Comparison of ENCODE assay signal across 20 mouse cellular contexts in genomic region chr4:137228566-137229115, GRCm38 (mm10). TPM values are rescaled to one million over a fixed set of nuclear protein-coding genes. Genes with fewer than 3 reads are reported as not detected.
DNase-seq lines count a peak whose midpoint lies in the region; ATAC-seq and TF ChIP-seq lines count a peak whose summit lies in the region.
"Had no signal": no experiment of that assay in that cellular context is flagged by ENCODE, and none has a peak within 500 bp of the region (broad histone marks: within the 10 kb centered on the region; RNA-seq: fewer than 3 reads in every experiment).

No protein-coding gene starts in this region.

- H3K4me3 ChIP-seq in kidney, embryonic 15.5 days (replicated peaks), result no peak overlapping the region
- no peak overlapping the region for H3K4me3 ChIP-seq in lung, embryonic 14.5 days (ENCODE audit: low read depth, low read length)
- no peak overlapping the region for H3K4me3 ChIP-seq in myocyte
- H3K4me3 ChIP-seq: erythroblast, embryonic 14.5 days; heart, embryonic 13.5 days; hindbrain, embryonic 10.5 days; limb, embryonic 13.5 days; liver, embryonic 15.5 days had no signal

- peak; percentile 25; the same call in 1 of the 2 replicates for ATAC-seq in kidney, embryonic 15.5 days (replicated peaks; ENCODE audit: low FRiP score)
- ATAC-seq in lung, embryonic 14.5 days (ENCODE audit: insufficient read depth), result no peak
- ATAC-seq: forebrain, embryonic 14.5 days; inflammation-experienced regulatory T-cells, adult 6 months had no signal

- no peaks in the 10 kb centered on the region for H3K27me3 ChIP-seq in kidney, embryonic 15.5 days
- no peaks in the 10 kb centered on the region for H3K27me3 ChIP-seq in lung, embryonic 14.5 days (ENCODE audit: insufficient read depth, low read length)
- no peaks in the 10 kb centered on the region for H3K27me3 ChIP-seq in myocyte (ENCODE audit: control insufficient read depth, insufficient read depth, insufficient read length)
- H3K27me3 ChIP-seq: limb, embryonic 13.5 days; liver, embryonic 15.5 days had no signal

- no peaks in the 10 kb centered on the region for H3K36me3 ChIP-seq in kidney, embryonic 15.5 days
- H3K36me3 ChIP-seq in lung, embryonic 14.5 days (ENCODE audit: insufficient read depth), result no peaks in the 10 kb centered on the region
- H3K36me3 ChIP-seq in myocyte (ENCODE audit: control insufficient read depth, insufficient read depth), result no peaks in the 10 kb centered on the region
- H3K36me3 ChIP-seq: heart, embryonic 13.5 days; hindbrain, embryonic 10.5 days; limb, embryonic 13.5 days; liver, embryonic 15.5 days had no signal

- H3K4me1 ChIP-seq in kidney, embryonic 15.5 days, result peaks cover 50% of the 10 kb centered on the region
- H3K4me1 ChIP-seq in lung, embryonic 14.5 days (ENCODE audit: insufficient read depth), result peaks cover 11% of the 10 kb centered on the region; the same call in 1 of the 2 replicates

- no peak for TF ChIP-seq CTCF in lung, embryonic 14.5 days (IDR thresholded peaks at IDR 0.05; ENCODE audit: low read depth)

- H3ac ChIP-seq in myocyte (ENCODE audit: control insufficient read depth, insufficient read length), result no peak overlapping the region

- no peak overlapping the region for H3K4me2 ChIP-seq in kidney, embryonic 15.5 days
- no peak overlapping the region for H3K4me2 ChIP-seq in lung, embryonic 14.5 days
- no peak overlapping the region for H3K4me2 ChIP-seq in myocyte (ENCODE audit: low read depth)
- H3K4me2 ChIP-seq: heart, embryonic 13.5 days; limb, embryonic 13.5 days; liver, embryonic 15.5 days had no signal

- H3K9ac ChIP-seq in kidney, embryonic 15.5 days, result 0 out of 2 replicates have a peak overlapping the region, but pooled peaks have one; percentile 12
- H3K9ac ChIP-seq in lung, embryonic 14.5 days, result no peak overlapping the region
- H3K9ac ChIP-seq: heart, embryonic 13.5 days; limb, embryonic 13.5 days; liver, embryonic 15.5 days had no signal

- peak overlapping the region; percentile 65; the same call in 1 of the 2 replicates for H3K27ac ChIP-seq in kidney, embryonic 15.5 days
- H3K27ac ChIP-seq in lung, embryonic 14.5 days (ENCODE audit: low read depth), result no peak overlapping the region
- H3K27ac ChIP-seq: heart, embryonic 13.5 days; hindbrain, embryonic 10.5 days; limb, embryonic 13.5 days; liver, embryonic 15.5 days had no signal

- WGBS in kidney, embryonic 15.5 days, result 61% methylated on average over 15 of the region's 15 CpGs
- WGBS in lung, embryonic 14.5 days, result 76% methylated on average over 15 of the region's 15 CpGs

- no peaks in the 10 kb centered on the region for H3K9me3 ChIP-seq in kidney, embryonic 15.5 days (replicated peaks)
- no peaks in the 10 kb centered on the region for H3K9me3 ChIP-seq in lung, embryonic 14.5 days (ENCODE audit: low read depth, low read length)
- H3K9me3 ChIP-seq: heart, embryonic 13.5 days; hindbrain, embryonic 10.5 days; limb, embryonic 13.5 days; liver, embryonic 15.5 days had no signal

- TF ChIP-seq POLR2A in myocyte (IDR thresholded peaks at IDR 0.05; ENCODE audit: insufficient read length, low read depth), result no peak

- no peaks in the 10 kb centered on the region for H3K79me2 ChIP-seq in myocyte (ENCODE audit: control insufficient read depth, insufficient read depth)

- peak; percentile 50 to 55 for DNase-seq in cerebellum, postnatal 10 days
- no peak for DNase-seq in cerebellum, adult 9-11 months
- DNase-seq in kidney, adult 18-20 months, result no peak
- DNase-seq in lung, embryonic 14.5 days, result peak; percentile 23
- DNase-seq in lung, postnatal 25 days (ENCODE audit: low spot score), result no peak
- no peak for DNase-seq in layer of hippocampus, adult 11-12 months (ENCODE audit: low spot score)
- DNase-seq: adrenal gland, adult 2 months; cerebellum, adult 11 months; layer of hippocampus, adult 9-11 months; right cerebral cortex, postnatal 25 days; thymus, postnatal 14 days had no signal

TF ChIP-seq in myocyte, 11 proteins besides CTCF, POLR2A, EP300 and RAD21:
- TF ChIP-seq MYOD1 (IDR thresholded peaks at IDR 0.05; ENCODE audit: control insufficient read depth in 1 of 3, insufficient read length in 2 of 3, low read depth in 2 of 3) (peak; percentile 23 to 88 (median 83)), MYOG (IDR thresholded peaks at IDR 0.05; ENCODE audit: control insufficient read depth in 1 of 3, insufficient read depth in 1 of 3, insufficient read length in 2 of 3, low read depth in 2 of 3) (peak in 2 of 3 experiments; percentile 60 to 88), TCF12 (IDR thresholded peaks at IDR 0.05; ENCODE audit: insufficient read depth, poor library complexity, severe bottlenecking) (peak; percentile 13), REST (IDR thresholded peaks at IDR 0.05; ENCODE audit: insufficient read depth, insufficient read length) (no peak), TCF3 (IDR thresholded peaks at IDR 0.05; ENCODE audit: insufficient read length, low read depth) (peak; percentile 80)

RNA-seq across cellular contexts. Expression of gene Wnt4, which starts 48.6 kb away (rescaled TPM):
- polyA plus RNA-seq in kidney, embryonic 15.5 days (2015; fragmentation: Nextera tagmentation; extraction: Ambion mirVana), result 10.6 and 10.9 TPM in 2 replicates
- 1.2 and 1.3 TPM in 2 replicates for polyA plus RNA-seq in lung, embryonic 14.5 days (2014; fragmentation: Nextera tagmentation; extraction: Ambion mirVana)
- 5.2 TPM for polyA plus RNA-seq in myocyte (2012; fragmentation: generic; extraction: Trizol)

Comparison
In these comparisons a context has a peak if more than half of its experiments do, and no peak if none do; other contexts are left out.
1. DNase-seq: peak in cerebellum, postnatal 10 days (2 of 2) and lung, embryonic 14.5 days (single experiment); none in cerebellum, adult 9-11 months (single experiment), kidney, adult 18-20 months (single experiment), lung, postnatal 25 days (single experiment) and layer of hippocampus, adult 11-12 months (single experiment).